Mouse (Mus musculus) limb, embryonic 11.5 days (tissue): Measurements from ENCODE around the gene BC049352. TPM values are rescaled to one million over a fixed set of nuclear protein-coding genes. Genes with fewer than 3 reads are reported as not detected.

Experiments
- ATAC-seq: fragments of 200-750 bp; cut with Nextera tagmentation; 2 replicates; pipeline ENCODE4 v1.8.0; 2017; ENCODE audit warnings: low read depth; ENCODE audit not compliant: insufficient number of reproducible peaks, low FRiP score, low TSS enrichment
- DNase-seq: peaks from one replicate; pipeline ENCODE4 v3.0.0-alpha.2; 2015; ENCODE audit warnings: low spot score
- H3K27ac ChIP-seq: fragments of 300-500 bp; sonication (generic); replicated peaks from 2 replicates; pipeline ENCODE4 v1.5.1; 2014; ENCODE audit warnings: low read depth, mild to moderate bottlenecking, low read length
- H3K27me3 ChIP-seq: fragments of 300-500 bp; sonication (generic); 2 replicates; pipeline ENCODE4 v1.6.1; 2014; ENCODE audit warnings: mild to moderate bottlenecking, low read length, mixed read lengths; ENCODE audit not compliant: control insufficient read depth, insufficient read depth
- H3K36me3 ChIP-seq: fragments of 300-500 bp; sonication (generic); 2 replicates; pipeline ENCODE4 v1.6.1; 2014; ENCODE audit warnings: mild to moderate bottlenecking, low read length, moderate library complexity, mixed read lengths; ENCODE audit not compliant: control insufficient read depth, insufficient read depth
- H3K4me1 ChIP-seq: fragments of 300-500 bp; sonication (generic); 2 replicates; pipeline ENCODE4 v1.6.1; 2014; ENCODE audit warnings: low read length, mixed read lengths; ENCODE audit not compliant: control insufficient read depth, insufficient read depth
- H3K4me2 ChIP-seq: fragments of 300-500 bp; sonication (generic); 2 replicates; pipeline ENCODE4 v1.6.1; 2014; ENCODE audit warnings: low read depth, mild to moderate bottlenecking, moderate library complexity; ENCODE audit not compliant: severe bottlenecking
- H3K4me3 ChIP-seq: fragments of 300-500 bp; sonication (generic); 2 replicates; pipeline ENCODE4 v1.5.1; 2014; ENCODE audit warnings: low read depth, low read length
- H3K9ac ChIP-seq: fragments of 300-500 bp; sonication (generic); 2 replicates; pipeline ENCODE4 v1.6.1; 2014; ENCODE audit warnings: mild to moderate bottlenecking, low read length
- H3K9me3 ChIP-seq: fragments of 300-500 bp; sonication (generic); 2 replicates; pipeline ENCODE4 v1.6.1; 2016; ENCODE audit warnings: low read length; ENCODE audit not compliant: control insufficient read depth
- WGBS: fragments of 180-500 bp; shearing (Covaris S2); extraction: QIAGEN DNeasy Blood & Tissue Kit; methylation state at CpG from one replicate; pipeline ENCODE4 v1.1.7; 2014; 5-methylcytosine and 5-hydroxymethylcytosine counted together
- microRNA-seq: library from miRNA; unstranded; fragments of <30 nt; microRNA quantifications from one replicate; pipeline ENCODE4, GENCODE M21; 2016
- polyA plus RNA-seq: library from polyadenylated mRNA; unstranded; fragments of >200 nt; fragmentation: Nextera tagmentation; extraction: Ambion mirVana; gene quantifications from 2 replicates; pipeline ENCODE4 v1.2.1, GENCODE M21; 2014

The BC049352 gene
- polyA plus RNA-seq, 1 experiment from 2014 or later, result not detected

DNA sequence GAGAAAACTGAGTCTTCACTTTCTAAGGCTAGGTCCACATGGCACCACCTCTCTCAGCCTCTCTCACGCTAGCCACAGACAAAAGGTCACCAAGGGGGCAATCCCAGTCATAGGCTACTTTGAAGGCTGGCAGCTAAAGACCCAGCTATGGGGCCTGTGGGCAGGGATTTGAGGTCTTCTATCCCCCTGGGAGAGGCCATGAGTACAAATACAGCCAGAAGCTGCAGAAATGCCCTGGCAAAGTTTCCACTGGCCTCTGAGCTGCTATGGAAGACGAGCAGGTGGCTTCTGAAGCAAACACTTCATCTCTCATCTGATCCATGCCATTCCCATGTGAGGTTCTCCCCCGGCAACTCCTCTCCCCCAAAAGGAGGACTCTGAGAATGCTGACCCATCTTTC lies 98.3 kb downstream of the BC049352 start:
- H3K36me3 ChIP-seq, result no peaks in the 10 kb centered on the region
- 74% methylated on average over 3 of the region's 3 CpGs for WGBS
- H3K27ac ChIP-seq, result no peak overlapping the region
- ATAC-seq, result no peak
- no peak overlapping the region for H3K9ac ChIP-seq
- H3K4me2 ChIP-seq, result no peak overlapping the region
- no peak overlapping the region for H3K4me3 ChIP-seq
- DNase-seq, result no peak
- H3K4me1 ChIP-seq, result no peaks in the 10 kb centered on the region
- no peaks in the 10 kb centered on the region for H3K27me3 ChIP-seq
- H3K9me3 ChIP-seq, result no peaks in the 10 kb centered on the region

GRCm38 (mm10) chr9:45280891-45281290 lies 99.1 kb downstream of the BC049352 start:
- no peak overlapping the region for H3K27ac ChIP-seq
- 88% methylated on average over 3 of the region's 3 CpGs for WGBS
- no peaks in the 10 kb centered on the region for H3K27me3 ChIP-seq
- H3K4me3 ChIP-seq, result no peak overlapping the region
- H3K9ac ChIP-seq, result no peak overlapping the region
- H3K9me3 ChIP-seq, result no peaks in the 10 kb centered on the region
- no peaks in the 10 kb centered on the region for H3K36me3 ChIP-seq
- no peak for ATAC-seq
- H3K4me2 ChIP-seq, result no peak overlapping the region
- DNase-seq, result no peak
- no peaks in the 10 kb centered on the region for H3K4me1 ChIP-seq

DNA sequence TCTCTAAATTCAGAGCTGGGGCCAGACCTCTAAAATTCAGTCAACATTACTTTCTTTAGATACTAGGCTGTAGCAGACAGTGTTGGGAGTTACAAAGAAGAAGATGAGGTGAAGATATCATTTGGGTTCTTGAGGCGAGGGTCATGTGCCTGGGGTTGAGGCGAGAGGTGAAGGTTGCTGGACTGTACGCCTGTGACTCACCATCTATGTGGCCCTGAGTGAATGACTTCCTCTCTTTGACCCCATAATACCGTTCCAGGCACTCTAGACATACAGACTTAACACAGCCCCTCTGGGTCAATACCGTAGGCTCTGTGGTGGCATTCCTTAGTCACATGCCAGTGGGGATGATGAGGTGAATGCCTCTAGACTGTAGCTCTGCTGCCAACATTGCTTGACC lies 100.7 kb downstream of the BC049352 start:
- H3K27ac ChIP-seq, result no peak overlapping the region
- no peak for DNase-seq
- no peak overlapping the region for H3K9ac ChIP-seq
- no peaks in the 10 kb centered on the region for H3K4me1 ChIP-seq
- no peak for ATAC-seq
- no peaks in the 10 kb centered on the region for H3K9me3 ChIP-seq
- no peaks in the 10 kb centered on the region for H3K27me3 ChIP-seq
- no peak overlapping the region for H3K4me3 ChIP-seq
- H3K4me2 ChIP-seq, result no peak overlapping the region
- H3K36me3 ChIP-seq, result no peaks in the 10 kb centered on the region
- WGBS, result 86% methylated on average over 5 of the region's 5 CpGs

- Histone ChIP-seq H3K36me3 (no peaks in the 10 kb centered on the region), H3K27me3 (no peaks in the 10 kb centered on the region), H3K4me2 (no peak overlapping the region), H3K27ac (no peak overlapping the region), H3K9me3 (no peaks in the 10 kb centered on the region), H3K4me3 (no peak overlapping the region), H3K9ac (no peak overlapping the region), H3K4me1 (no peaks in the 10 kb centered on the region)
- WGBS, result 85% methylated on average over 11 of the region's 11 CpGs
- DNase-seq, result no peak
- ATAC-seq, result no peak
Observed at GRCm38 (mm10) chr9:45291481-45292168, 109.8 kb downstream of the BC049352 start.

- H3K36me3 ChIP-seq, result no peaks in the 10 kb centered on the region
- no peak overlapping the region for H3K9ac ChIP-seq
- DNase-seq (no peak), ATAC-seq (no peak)
- H3K27me3 ChIP-seq, result no peaks in the 10 kb centered on the region
- H3K9me3 ChIP-seq, result no peaks in the 10 kb centered on the region
- H3K4me1 ChIP-seq, result no peaks in the 10 kb centered on the region
- H3K27ac ChIP-seq, result no peak overlapping the region
- H3K4me3 ChIP-seq, result no peak overlapping the region
- H3K4me2 ChIP-seq, result no peak overlapping the region
- WGBS, result 51% methylated on average over 10 of the region's 10 CpGs
Observed at GRCm38 (mm10) chr9:45294210-45295011, 112.6 kb downstream of the BC049352 start.

- no peaks in the 10 kb centered on the region for H3K9me3 ChIP-seq
- H3K4me1 ChIP-seq, result no peaks in the 10 kb centered on the region
- DNase-seq, result peak; percentile 71
- ATAC-seq, result no peak
- H3K4me3 ChIP-seq, result no peak overlapping the region
- no peak overlapping the region for H3K27ac ChIP-seq
- H3K27me3 ChIP-seq, result no peaks in the 10 kb centered on the region
- no peak overlapping the region for H3K9ac ChIP-seq
- WGBS, result 78% methylated on average over 11 of the region's 11 CpGs
- H3K36me3 ChIP-seq, result no peaks in the 10 kb centered on the region
- H3K4me2 ChIP-seq, result no peak overlapping the region
Observed at GRCm38 (mm10) chr9:45299231-45300006, 117.6 kb downstream of the BC049352 start.

Small RNA genes within 50 kb of the gene (microRNA-seq; reads per million reads assigned to microRNA genes)
- not detected for gene Mir7086

Other genes with a start within 250 kb of the BC049352 start
- gene Ube4a, start 216.4 kb upstream of the BC049352 start, polyA plus RNA-seq, result 27.9 and 31.6 TPM in 2 replicates
- gene Cd3g, start 201.6 kb upstream of the BC049352 start, polyA plus RNA-seq, result 0.33 and 0.37 TPM in 2 replicates
- gene Cd3d, start 200.2 kb upstream of the BC049352 start, polyA plus RNA-seq, result not detected in 2 replicates
- not detected in 2 replicates for gene Cd3e, start 172.4 kb upstream of the BC049352 start, polyA plus RNA-seq
- gene Mpzl2, start 142.2 kb upstream of the BC049352 start, polyA plus RNA-seq, result 11.6 and 14.1 TPM in 2 replicates
- 2.3 and 2.6 TPM in 2 replicates for gene Mpzl3, start 126.8 kb upstream of the BC049352 start, polyA plus RNA-seq
- 2.1 and 2.6 TPM in 2 replicates for gene Jaml, start 102.8 kb upstream of the BC049352 start, polyA plus RNA-seq
- 8.0 and 9.3 TPM in 2 replicates for gene Scn2b, start 64.2 kb upstream of the BC049352 start, polyA plus RNA-seq
- 0.24 and 0.35 TPM in 2 replicates for gene Scn4b, start 43.6 kb upstream of the BC049352 start, polyA plus RNA-seq
- gene Tmprss4, start 22.1 kb downstream of the BC049352 start, polyA plus RNA-seq, result 0.16 and 0.18 TPM in 2 replicates
- gene Il10ra, start 87.1 kb downstream of the BC049352 start, polyA plus RNA-seq, result 0.53 and 0.57 TPM in 2 replicates
- gene Tmprss13, start 137.1 kb downstream of the BC049352 start, polyA plus RNA-seq, result 0.63 and 0.77 TPM in 2 replicates
- 74.7 and 84.9 TPM in 2 replicates for gene Fxyd6, start 188.2 kb downstream of the BC049352 start, polyA plus RNA-seq
- 0.56 and 0.91 TPM in 2 replicates for gene Fxyd2, start 217.7 kb downstream of the BC049352 start, polyA plus RNA-seq
- gene Dscaml1, start 244.6 kb downstream of the BC049352 start, polyA plus RNA-seq, result 0.11 and 0.44 TPM in 2 replicates